Mouse (Mus musculus): ENCODE measurements around the gene Esr1. TPM values are rescaled to one million over a fixed set of nuclear protein-coding genes. Genes with fewer than 3 reads are reported as not detected.

Gene Esr1
- polyA plus RNA-seq, 1 experiment, result 3.6 TPM

DNA sequence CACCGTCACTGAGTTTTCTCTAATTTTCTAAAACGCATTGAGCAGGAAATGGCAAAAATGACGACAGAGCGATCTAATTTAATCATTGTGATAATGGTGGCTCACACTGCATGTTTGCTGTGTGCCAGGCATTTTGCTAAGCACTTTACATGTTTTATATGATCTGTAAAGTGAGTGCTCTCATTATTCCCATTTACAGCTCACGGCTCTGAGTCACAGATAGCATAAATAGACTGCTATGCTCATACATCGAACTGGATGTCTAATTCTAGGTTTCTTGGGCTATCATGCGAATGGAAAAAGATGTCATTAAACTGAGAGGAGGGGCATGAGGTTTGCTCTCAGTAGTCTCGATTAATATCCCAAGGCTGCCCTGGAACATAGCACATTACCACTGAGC lies 274.6 kb downstream of the Esr1 start:
- Histone ChIP-seq H3K27me3 (ENCODE audit: control insufficient read depth, insufficient read depth, low read length) (no peaks in the 10 kb centered on the region), H3K36me3 (ENCODE audit: control insufficient read depth, insufficient read depth, low read length) (no peaks in the 10 kb centered on the region), H3K27ac (ENCODE audit: control insufficient read depth, insufficient read depth, low read depth, low read length) (no peak overlapping the region), H3K4me1 (ENCODE audit: control insufficient read depth, insufficient read depth, low read length) (no peaks in the 10 kb centered on the region), H3K4me3 (ENCODE audit: control insufficient read depth, low read depth, low read length) (no peak overlapping the region)
- no peak for TF ChIP-seq POLR2A (IDR thresholded peaks at IDR 0.05; ENCODE audit: control insufficient read depth, low read depth, low read length)
- no peak for TF ChIP-seq CTCF (IDR thresholded peaks at IDR 0.05; ENCODE audit: control insufficient read depth, insufficient read depth, insufficient replicate concordance, low read depth, low read length)

DNA sequence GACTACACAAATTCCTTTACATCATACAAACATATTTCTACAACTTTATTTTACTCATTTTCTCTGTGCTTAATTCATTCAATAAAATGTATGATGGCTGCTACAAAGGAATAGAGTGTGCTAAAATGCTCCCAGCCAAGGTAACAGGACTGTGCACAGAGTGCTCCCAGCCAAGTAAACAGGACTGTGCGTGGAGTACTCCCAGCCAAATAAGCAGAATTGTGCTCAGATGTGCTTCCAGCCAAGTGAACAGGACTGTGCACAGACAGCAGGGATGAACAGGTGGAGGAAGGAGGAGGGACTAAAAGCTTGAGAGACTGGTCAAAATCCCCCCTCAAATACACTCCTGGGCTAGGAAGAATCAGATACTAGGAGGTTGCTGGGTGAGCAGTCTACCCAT lies 282.1 kb downstream of the Esr1 start:
- no peaks in the 10 kb centered on the region for H3K4me1 ChIP-seq (ENCODE audit: control insufficient read depth, insufficient read depth, low read length)
- no peak overlapping the region for H3K4me3 ChIP-seq (ENCODE audit: control insufficient read depth, low read depth, low read length)
- no peaks in the 10 kb centered on the region for H3K36me3 ChIP-seq (ENCODE audit: control insufficient read depth, insufficient read depth, low read length)
- no peak overlapping the region for H3K27ac ChIP-seq (ENCODE audit: control insufficient read depth, insufficient read depth, low read depth, low read length)
- no peaks in the 10 kb centered on the region for H3K27me3 ChIP-seq (ENCODE audit: control insufficient read depth, insufficient read depth, low read length)
- TF ChIP-seq CTCF (IDR thresholded peaks at IDR 0.05; ENCODE audit: control insufficient read depth, insufficient read depth, insufficient replicate concordance, low read depth, low read length), result no peak
- TF ChIP-seq POLR2A (IDR thresholded peaks at IDR 0.05; ENCODE audit: control insufficient read depth, low read depth, low read length), result no peak

DNA sequence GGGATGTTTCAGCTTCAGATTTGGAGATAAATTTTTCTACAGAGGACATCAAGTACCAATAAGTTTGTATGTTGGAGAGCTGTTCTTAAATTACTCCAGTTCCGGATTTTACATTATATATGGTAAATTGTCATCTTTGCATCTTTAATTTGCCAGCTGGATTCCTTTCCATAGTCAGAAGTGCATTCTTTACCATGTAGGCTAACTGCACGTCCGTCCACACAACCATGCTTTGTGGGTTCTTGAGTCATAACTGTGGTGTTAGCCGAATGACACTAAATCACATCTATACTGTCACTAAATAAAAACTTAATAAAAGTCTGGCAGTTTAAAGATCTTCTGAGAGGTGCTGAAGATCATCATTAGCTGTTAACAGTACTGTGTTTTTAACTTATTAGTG lies 286.4 kb downstream of the Esr1 start:
- no peak overlapping the region for H3K27ac ChIP-seq (ENCODE audit: control insufficient read depth, insufficient read depth, low read depth, low read length)
- H3K36me3 ChIP-seq (ENCODE audit: control insufficient read depth, insufficient read depth, low read length), result no peaks in the 10 kb centered on the region
- TF ChIP-seq CTCF (IDR thresholded peaks at IDR 0.05; ENCODE audit: control insufficient read depth, insufficient read depth, insufficient replicate concordance, low read depth, low read length) (no peak), POLR2A (IDR thresholded peaks at IDR 0.05; ENCODE audit: control insufficient read depth, low read depth, low read length) (no peak)
- H3K4me1 ChIP-seq (ENCODE audit: control insufficient read depth, insufficient read depth, low read length), result no peaks in the 10 kb centered on the region
- no peaks in the 10 kb centered on the region for H3K27me3 ChIP-seq (ENCODE audit: control insufficient read depth, insufficient read depth, low read length)
- H3K4me3 ChIP-seq (ENCODE audit: control insufficient read depth, low read depth, low read length), result no peak overlapping the region

DNA sequence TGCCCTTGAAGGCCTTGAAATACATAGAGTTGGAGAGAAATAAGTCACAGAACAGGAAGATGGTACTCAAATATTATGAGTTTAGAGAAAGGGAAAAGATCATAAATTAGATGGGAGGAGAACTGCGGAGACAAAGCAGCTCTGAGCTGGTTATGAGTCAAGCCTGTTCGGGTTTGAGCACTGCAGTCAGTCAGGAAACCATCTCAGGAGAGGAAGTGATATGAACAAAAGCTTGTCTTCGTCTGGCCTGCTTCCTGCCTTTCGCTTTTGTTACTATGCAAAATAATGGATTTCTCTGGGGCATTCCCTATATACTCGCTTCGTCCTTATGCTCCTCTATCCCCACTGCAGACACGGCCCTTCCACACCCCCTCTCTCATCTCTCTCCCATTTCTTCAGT lies 288.9 kb downstream of the Esr1 start:
- no peaks in the 10 kb centered on the region for H3K36me3 ChIP-seq (ENCODE audit: control insufficient read depth, insufficient read depth, low read length)
- TF ChIP-seq POLR2A (IDR thresholded peaks at IDR 0.05; ENCODE audit: control insufficient read depth, low read depth, low read length) (no peak), CTCF (IDR thresholded peaks at IDR 0.05; ENCODE audit: control insufficient read depth, insufficient read depth, insufficient replicate concordance, low read depth, low read length) (no peak)
- no peak overlapping the region for H3K27ac ChIP-seq (ENCODE audit: control insufficient read depth, insufficient read depth, low read depth, low read length)
- H3K4me1 ChIP-seq (ENCODE audit: control insufficient read depth, insufficient read depth, low read length), result no peaks in the 10 kb centered on the region
- no peaks in the 10 kb centered on the region for H3K27me3 ChIP-seq (ENCODE audit: control insufficient read depth, insufficient read depth, low read length)
- H3K4me3 ChIP-seq (ENCODE audit: control insufficient read depth, low read depth, low read length), result no peak overlapping the region

DNA sequence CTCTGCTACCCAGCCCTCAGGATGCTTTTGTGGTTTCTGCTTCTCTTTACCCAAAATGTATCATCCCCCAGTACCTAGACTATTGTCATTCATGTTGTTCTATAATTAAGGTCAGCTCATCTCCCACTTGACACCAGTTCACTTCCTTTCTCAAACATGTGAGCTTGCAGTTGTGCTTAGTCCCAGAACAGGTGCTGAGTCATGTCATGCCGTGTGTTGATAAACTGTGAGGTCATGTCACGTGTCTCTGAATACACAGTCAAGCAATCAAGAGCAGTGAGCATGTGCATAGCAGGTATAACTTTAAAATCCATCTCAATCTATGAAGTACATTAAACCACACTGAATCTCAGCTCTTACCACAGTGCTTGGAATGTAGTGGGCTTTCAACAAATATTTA lies 297.9 kb downstream of the Esr1 start:
- Histone ChIP-seq H3K4me1 (ENCODE audit: control insufficient read depth, insufficient read depth, low read length) (no peaks in the 10 kb centered on the region), H3K27me3 (ENCODE audit: control insufficient read depth, insufficient read depth, low read length) (no peaks in the 10 kb centered on the region), H3K4me3 (ENCODE audit: control insufficient read depth, low read depth, low read length) (no peak overlapping the region), H3K36me3 (ENCODE audit: control insufficient read depth, insufficient read depth, low read length) (no peaks in the 10 kb centered on the region), H3K27ac (ENCODE audit: control insufficient read depth, insufficient read depth, low read depth, low read length) (no peak overlapping the region)
- no peak for TF ChIP-seq POLR2A (IDR thresholded peaks at IDR 0.05; ENCODE audit: control insufficient read depth, low read depth, low read length)
- TF ChIP-seq CTCF (IDR thresholded peaks at IDR 0.05; ENCODE audit: control insufficient read depth, insufficient read depth, insufficient replicate concordance, low read depth, low read length), result no peak

DNA sequence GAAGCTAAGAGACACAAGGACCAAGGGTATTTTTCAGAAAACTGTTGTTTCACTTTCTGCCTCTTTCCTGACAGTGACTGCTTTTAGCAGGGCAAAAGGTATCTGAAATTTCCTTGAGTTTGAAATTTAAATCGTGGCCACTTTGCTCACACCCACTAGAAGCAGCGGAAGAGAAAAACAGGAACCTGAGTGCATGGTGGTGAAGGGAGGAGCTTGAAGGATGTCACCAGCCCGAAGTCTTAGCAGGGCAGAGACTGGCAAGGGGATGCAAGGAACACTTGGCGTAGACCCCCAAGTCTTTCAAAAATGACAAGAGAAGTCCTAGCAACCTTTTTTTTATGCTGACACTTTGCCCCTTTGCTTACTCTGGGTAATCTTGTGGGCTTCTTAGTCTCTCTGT lies 299.1 kb downstream of the Esr1 start:
- H3K27me3 ChIP-seq (ENCODE audit: control insufficient read depth, insufficient read depth, low read length), result no peaks in the 10 kb centered on the region
- no peak overlapping the region for H3K27ac ChIP-seq (ENCODE audit: control insufficient read depth, insufficient read depth, low read depth, low read length)
- no peaks in the 10 kb centered on the region for H3K4me1 ChIP-seq (ENCODE audit: control insufficient read depth, insufficient read depth, low read length)
- TF ChIP-seq CTCF (IDR thresholded peaks at IDR 0.05; ENCODE audit: control insufficient read depth, insufficient read depth, insufficient replicate concordance, low read depth, low read length), result no peak
- no peaks in the 10 kb centered on the region for H3K36me3 ChIP-seq (ENCODE audit: control insufficient read depth, insufficient read depth, low read length)
- no peak overlapping the region for H3K4me3 ChIP-seq (ENCODE audit: control insufficient read depth, low read depth, low read length)

DNA sequence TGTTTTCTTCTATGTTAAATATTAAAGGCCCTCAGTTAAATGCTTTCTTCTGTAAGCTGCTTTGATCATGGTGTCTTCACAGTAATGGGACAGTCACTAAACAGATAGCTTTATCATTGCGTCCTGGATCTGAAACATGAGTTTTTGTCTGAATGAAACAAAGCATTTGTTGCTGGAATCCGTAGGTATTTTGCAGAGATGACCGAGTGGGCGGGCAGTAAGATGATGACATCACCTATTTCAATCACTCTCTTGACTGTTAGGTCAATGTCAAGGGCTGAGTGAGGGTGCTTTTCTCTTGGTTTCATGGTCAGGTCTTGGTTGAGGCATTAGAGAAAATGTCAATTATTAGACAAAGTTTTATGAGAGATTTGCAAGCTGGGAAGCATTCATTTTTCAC lies 307.7 kb downstream of the Esr1 start:
- Histone ChIP-seq H3K27me3 (ENCODE audit: control insufficient read depth, insufficient read depth, low read length) (no peaks in the 10 kb centered on the region), H3K27ac (ENCODE audit: control insufficient read depth, insufficient read depth, low read depth, low read length) (no peak overlapping the region), H3K4me3 (ENCODE audit: control insufficient read depth, low read depth, low read length) (no peak overlapping the region), H3K36me3 (ENCODE audit: control insufficient read depth, insufficient read depth, low read length) (no peaks in the 10 kb centered on the region), H3K4me1 (ENCODE audit: control insufficient read depth, insufficient read depth, low read length) (no peaks in the 10 kb centered on the region)
- TF ChIP-seq CTCF (IDR thresholded peaks at IDR 0.05; ENCODE audit: control insufficient read depth, insufficient read depth, insufficient replicate concordance, low read depth, low read length) (no peak), POLR2A (IDR thresholded peaks at IDR 0.05; ENCODE audit: control insufficient read depth, low read depth, low read length) (no peak)

DNA sequence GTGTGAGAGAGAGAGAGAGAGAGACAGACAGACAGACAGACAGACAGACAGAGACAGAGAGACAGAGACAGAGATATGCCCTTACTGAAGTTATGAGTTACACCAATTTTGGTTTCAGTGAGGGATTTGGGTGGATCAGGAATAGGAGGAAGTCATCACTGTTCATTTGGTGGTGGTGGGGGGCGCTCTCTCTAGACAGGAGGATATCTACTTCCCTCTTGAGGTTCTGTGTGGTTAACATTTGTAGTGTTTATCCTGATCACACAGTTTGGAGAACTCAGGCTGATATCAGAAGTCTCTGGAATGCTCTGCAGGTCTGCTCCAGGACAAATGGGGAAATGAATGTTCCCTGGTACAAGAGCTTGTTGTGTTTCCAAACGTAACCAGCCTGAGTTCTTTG lies 312.2 kb downstream of the Esr1 start:
- no peak for TF ChIP-seq POLR2A (IDR thresholded peaks at IDR 0.05; ENCODE audit: control insufficient read depth, low read depth, low read length)
- TF ChIP-seq CTCF (IDR thresholded peaks at IDR 0.05; ENCODE audit: control insufficient read depth, insufficient read depth, insufficient replicate concordance, low read depth, low read length), result no peak
- no peaks in the 10 kb centered on the region for H3K27me3 ChIP-seq (ENCODE audit: control insufficient read depth, insufficient read depth, low read length)
- H3K36me3 ChIP-seq (ENCODE audit: control insufficient read depth, insufficient read depth, low read length), result no peaks in the 10 kb centered on the region
- H3K27ac ChIP-seq (ENCODE audit: control insufficient read depth, insufficient read depth, low read depth, low read length), result no peak overlapping the region
- no peaks in the 10 kb centered on the region for H3K4me1 ChIP-seq (ENCODE audit: control insufficient read depth, insufficient read depth, low read length)
- H3K4me3 ChIP-seq (ENCODE audit: control insufficient read depth, low read depth, low read length), result no peak overlapping the region
